Comparison of ENCODE assay signal across 8 mouse cellular contexts in the genomic region with DNA sequence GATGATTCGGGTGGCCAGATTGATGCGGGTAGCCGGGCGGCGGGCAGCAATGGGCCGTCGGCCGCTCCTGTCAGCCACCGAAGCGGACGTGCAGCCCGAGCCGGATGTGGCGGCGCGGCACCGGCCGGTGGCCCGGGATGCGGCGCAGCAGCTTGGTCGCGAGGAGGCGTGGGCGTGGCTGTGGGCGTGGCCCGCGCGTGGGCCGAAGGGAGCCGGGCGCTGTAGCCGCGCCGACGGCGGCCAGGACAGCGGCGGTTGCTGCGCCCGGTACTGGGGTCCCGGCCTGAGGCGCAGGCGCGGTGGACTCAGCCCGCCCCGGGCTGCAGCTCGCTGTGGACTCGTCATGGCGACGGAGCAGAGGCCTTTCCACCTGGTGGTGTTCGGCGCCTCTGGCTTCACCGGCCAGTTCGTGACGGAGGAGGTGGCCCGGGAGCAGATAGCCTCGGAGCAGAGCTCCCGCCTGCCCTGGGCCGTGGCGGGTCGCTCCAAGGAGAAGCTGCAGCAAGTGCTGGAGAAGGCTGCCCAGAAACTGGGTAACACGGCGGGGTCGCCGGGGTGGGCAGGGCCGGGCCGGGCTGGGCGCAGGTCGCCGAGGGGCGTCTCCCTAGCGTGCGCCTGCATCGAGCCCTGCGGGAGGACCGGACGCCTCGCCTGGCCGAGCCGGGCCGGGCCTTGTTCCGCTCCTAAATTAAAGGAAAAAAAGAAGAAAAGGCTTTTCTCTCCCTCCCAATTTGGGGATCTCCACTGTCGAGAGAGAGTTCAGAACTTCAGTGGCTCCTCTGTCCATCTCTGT. TPM values are rescaled to one million over a fixed set of nuclear protein-coding genes. Genes with fewer than 3 reads are reported as not detected.
DNase-seq lines count a peak whose midpoint lies in the region; ATAC-seq and TF ChIP-seq lines count a peak whose summit lies in the region.

A gene (plus strand): TSS at position 198 of the 793 bp plus-strand sequence.

- H3K79me2 ChIP-seq in myocyte (ENCODE audit: control insufficient read depth, insufficient read depth), result no peaks in the 10 kb centered on the region

- peak within 1 kb of the TSS; percentile 77 for H3K4me2 ChIP-seq in heart, embryonic 14.5 days (ENCODE audit: low read length)
- peak within 1 kb of the TSS; percentile 98 for H3K4me2 ChIP-seq in liver, embryonic 11.5 days
- H3K4me2 ChIP-seq in myocyte (ENCODE audit: low read depth), result peak within 1 kb of the TSS; percentile 84

- peaks cover 21% of the 10 kb centered on the region for H3K36me3 ChIP-seq in forebrain, embryonic 10.5 days (replicated peaks)
- peaks cover 23% of the 10 kb centered on the region for H3K36me3 ChIP-seq in heart, embryonic 14.5 days (ENCODE audit: control insufficient read depth, insufficient read depth, low read length)
- H3K36me3 ChIP-seq in liver, embryonic 11.5 days (ENCODE audit: control insufficient read depth, insufficient read depth, low read length), result peaks cover 3% of the 10 kb centered on the region; the same call in 1 of the 2 replicates
- no peaks in the 10 kb centered on the region for H3K36me3 ChIP-seq in myocyte (ENCODE audit: control insufficient read depth, insufficient read depth)

- peak; percentile 80 for DNase-seq in forebrain, embryonic 10.5 days (ENCODE audit: extremely low spot score, low spot score)
- peak; percentile 96 for DNase-seq in kidney, postnatal 10 days
- DNase-seq in liver, embryonic 11.5 days (ENCODE audit: low spot score), result peak; percentile 75
- peak; percentile 83 to 91 for DNase-seq in spleen, postnatal 4 days (ENCODE audit: low spot score in 2 of 2)

- no peaks in the 10 kb centered on the region for H3K9me3 ChIP-seq in forebrain, embryonic 10.5 days
- no peaks in the 10 kb centered on the region for H3K9me3 ChIP-seq in heart, embryonic 14.5 days (ENCODE audit: control insufficient read depth, low read length)
- no peaks in the 10 kb centered on the region for H3K9me3 ChIP-seq in liver, embryonic 11.5 days (ENCODE audit: control insufficient read depth, low read length)

- no peaks in the 10 kb centered on the region for H3K4me1 ChIP-seq in brown adipose tissue, adult 24 weeks (ENCODE audit: control insufficient read depth, insufficient read depth, insufficient read length, low read length)
- H3K4me1 ChIP-seq in forebrain, embryonic 10.5 days, result peaks cover 45% of the 10 kb centered on the region
- H3K4me1 ChIP-seq in heart, embryonic 14.5 days (ENCODE audit: control insufficient read depth in 2 of 2, insufficient read depth in 2 of 2, low read length in 2 of 2), result peaks cover 3 to 10% of the 10 kb centered on the region in 2 experiments
- H3K4me1 ChIP-seq in liver, embryonic 11.5 days (replicated peaks; ENCODE audit: control insufficient read depth, insufficient read depth, low read length), result no peaks in the 10 kb centered on the region; the same call in 1 of the 2 replicates

- H3K9ac ChIP-seq in heart, embryonic 14.5 days (ENCODE audit: low read length), result peak within 1 kb of the TSS; percentile 87
- peak within 1 kb of the TSS; percentile 75 for H3K9ac ChIP-seq in liver, embryonic 11.5 days (ENCODE audit: low read depth, low read length)

- WGBS in forebrain, embryonic 10.5 days, result under 1% methylated on average over 84 of the region's 84 CpGs
- under 1% methylated on average over 81 of the region's 84 CpGs for WGBS in heart, embryonic 14.5 days
- WGBS in liver, embryonic 11.5 days, result 1% methylated on average over 82 of the region's 84 CpGs

- no peaks in the 10 kb centered on the region for H3K27me3 ChIP-seq in forebrain, embryonic 10.5 days (ENCODE audit: poor library complexity, severe bottlenecking)
- no peaks in the 10 kb centered on the region for H3K27me3 ChIP-seq in heart, embryonic 14.5 days (ENCODE audit: control insufficient read depth, insufficient read depth, low read length)
- H3K27me3 ChIP-seq in liver, embryonic 11.5 days (replicated peaks; ENCODE audit: control insufficient read depth, insufficient read depth, low read length), result no peaks in the 10 kb centered on the region
- H3K27me3 ChIP-seq in myocyte (ENCODE audit: control insufficient read depth, insufficient read depth, insufficient read length), result no peaks in the 10 kb centered on the region

- peak; percentile 93 for TF ChIP-seq POLR2A in myocyte (IDR thresholded peaks at IDR 0.05; ENCODE audit: insufficient read length, low read depth)

- ATAC-seq in CD4-positive, CD25-positive, alpha-beta regulatory T cell, adult 4 months, result peak; percentile 78
- ATAC-seq in heart, embryonic 14.5 days (ENCODE audit: insufficient number of reproducible peaks, insufficient read depth, low FRiP score, low read depth), result peak; percentile 95
- peak; percentile 87 for ATAC-seq in liver, embryonic 11.5 days (replicated peaks; ENCODE audit: low FRiP score)

- H3K27ac ChIP-seq in brown adipose tissue, adult 24 weeks (replicated peaks; ENCODE audit: low read depth, low read length), result no peak within 1 kb of the TSS
- peak within 1 kb of the TSS; percentile 94 for H3K27ac ChIP-seq in forebrain, embryonic 10.5 days
- peak within 1 kb of the TSS; percentile 56 to 88 for H3K27ac ChIP-seq in heart, embryonic 14.5 days (replicated peaks in 1 of 2; ENCODE audit: control insufficient read depth in 1 of 2, insufficient read depth in 1 of 2, low read depth in 2 of 2, low read length in 2 of 2)
- H3K27ac ChIP-seq in liver, embryonic 11.5 days (ENCODE audit: low read depth, low read length), result peak within 1 kb of the TSS; percentile 60; the same call in 1 of the 2 replicates

- peak within 1 kb of the TSS; percentile 76 for H3K4me3 ChIP-seq in brown adipose tissue, adult 24 weeks (ENCODE audit: insufficient read depth, low read depth, low read length)
- H3K4me3 ChIP-seq in forebrain, embryonic 10.5 days, result peak within 1 kb of the TSS; percentile 93
- peak within 1 kb of the TSS; percentile 67 to 81 for H3K4me3 ChIP-seq in heart, embryonic 14.5 days (ENCODE audit: control insufficient read depth in 1 of 2, insufficient read depth in 1 of 2, low read depth in 1 of 2, low read length in 2 of 2)
- H3K4me3 ChIP-seq in liver, embryonic 11.5 days (ENCODE audit: low read depth, low read length), result peak within 1 kb of the TSS; percentile 77
- peak within 1 kb of the TSS; percentile 66 for H3K4me3 ChIP-seq in myocyte

- H3ac ChIP-seq in myocyte (ENCODE audit: control insufficient read depth, insufficient read length), result peak within 1 kb of the TSS; percentile 33

TF ChIP-seq in myocyte, 11 proteins besides CTCF, POLR2A, EP300 and RAD21:
- TF ChIP-seq MYOD1 (IDR thresholded peaks at IDR 0.05; ENCODE audit: control insufficient read depth in 1 of 3, insufficient read length in 2 of 3, low read depth in 2 of 3) (peak in 1 of 3 experiments; percentile 63), MAX (IDR thresholded peaks at IDR 0.05; ENCODE audit: low read depth) (no peak), TCF3 (IDR thresholded peaks at IDR 0.05; ENCODE audit: insufficient read length, low read depth) (no peak), CEBPB (IDR thresholded peaks at IDR 0.05; ENCODE audit: insufficient read depth, poor library complexity, severe bottlenecking) (no peak), REST (IDR thresholded peaks at IDR 0.05; ENCODE audit: insufficient read depth, insufficient read length) (no peak), USF1 (IDR thresholded peaks at IDR 0.05; ENCODE audit: low read depth) (no peak), SRF (IDR thresholded peaks at IDR 0.05; ENCODE audit: control insufficient read depth, insufficient read length, low read depth) (no peak), E2F4 (IDR thresholded peaks at IDR 0.05; ENCODE audit: insufficient read depth) (no peak), TCF12 (IDR thresholded peaks at IDR 0.05; ENCODE audit: insufficient read depth, poor library complexity, severe bottlenecking) (no peak), MYOG (IDR thresholded peaks at IDR 0.05; ENCODE audit: control insufficient read depth in 1 of 3, insufficient read depth in 1 of 3, insufficient read length in 2 of 3, low read depth in 2 of 3) (peak in 2 of 3 experiments; percentile 27 to 46), POLR2AphosphoS2 (IDR thresholded peaks at IDR 0.05; ENCODE audit: insufficient read length, low read depth) (peak; percentile 92)

RNA-seq across cellular contexts. Expression of the gene that starts here (rescaled TPM):
- 10 to 100 TPM; 10.1 to 16.1 TPM for polyA plus RNA-seq in CD4-positive, CD25-positive, alpha-beta regulatory T cell, adult 4 months (2017; shearing (Covaris generic))
- 37.2 and 40.0 TPM in 2 replicates for polyA plus RNA-seq in brown adipose tissue, adult 24 weeks (2012; ENCODE audit: insufficient read depth, insufficient read length, missing spikeins)
- 67.8 and 70.1 TPM in 2 replicates for polyA plus RNA-seq in forebrain, embryonic 10.5 days (2016; fragmentation: Nextera tagmentation; extraction: Ambion mirVana)
- polyA plus RNA-seq in heart, embryonic 14.5 days (2014; fragmentation: Nextera tagmentation; extraction: Ambion mirVana), result 100 and 103 TPM in 2 replicates
- 26.7 and 29.5 TPM in 2 replicates for polyA plus RNA-seq in liver, embryonic 11.5 days (2014; fragmentation: Nextera tagmentation; extraction: Ambion mirVana)
- 43.0 TPM for polyA plus RNA-seq in myocyte (2012; fragmentation: generic; extraction: Trizol)
